Mouse (Mus musculus) bone marrow, adult 2 months (tissue): ENCODE results near the gene Yif1b.

ENCODE experiments used
- CTCF ChIP-seq: fragments of 200-500 bp; IDR thresholded peaks from 2 replicates; pipeline ENCODE4 v1.5.1; 2011; ENCODE audit warnings: low read length, control low read depth; ENCODE audit not compliant: control insufficient read depth, insufficient read depth
- POLR2A ChIP-seq: fragments of 200-500 bp; IDR thresholded peaks from 2 replicates; pipeline ENCODE4 v1.6.1; 2011; ENCODE audit warnings: low read depth, mild to moderate bottlenecking, control low read depth, low read length, borderline replicate concordance; ENCODE audit not compliant: control insufficient read depth

DNA sequence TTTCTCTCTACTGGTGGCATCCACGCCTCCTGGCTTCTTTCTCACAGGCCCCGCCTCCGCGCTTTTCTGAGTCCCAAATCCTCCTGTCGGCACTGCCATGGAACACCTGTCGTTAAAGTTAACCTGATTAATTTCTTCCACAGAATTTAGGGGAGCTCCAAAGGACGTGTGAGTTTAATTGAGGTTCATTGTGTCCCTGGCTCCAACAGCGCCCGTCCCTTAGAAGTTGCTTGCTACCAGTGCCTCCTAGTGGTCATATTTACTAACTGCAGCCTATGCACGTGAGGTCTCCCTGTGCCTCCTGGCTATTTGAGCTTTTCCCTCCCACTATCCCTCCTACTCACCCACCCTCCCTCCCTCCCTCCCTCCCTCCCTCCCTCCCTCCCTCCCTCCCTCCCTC lies 58.9 kb downstream of the Yif1b start:
- TF ChIP-seq CTCF (peak; percentile 86), POLR2A (no peak)
